Mouse (Mus musculus): ENCODE measurements at regions not wholly inside any gene's neighbourhood (a gene's known extent, or its start where the extent isn't known, plus 50 kb on each side); places are given as distances from the start of the nearest gene placed in this dataset.

DNA sequence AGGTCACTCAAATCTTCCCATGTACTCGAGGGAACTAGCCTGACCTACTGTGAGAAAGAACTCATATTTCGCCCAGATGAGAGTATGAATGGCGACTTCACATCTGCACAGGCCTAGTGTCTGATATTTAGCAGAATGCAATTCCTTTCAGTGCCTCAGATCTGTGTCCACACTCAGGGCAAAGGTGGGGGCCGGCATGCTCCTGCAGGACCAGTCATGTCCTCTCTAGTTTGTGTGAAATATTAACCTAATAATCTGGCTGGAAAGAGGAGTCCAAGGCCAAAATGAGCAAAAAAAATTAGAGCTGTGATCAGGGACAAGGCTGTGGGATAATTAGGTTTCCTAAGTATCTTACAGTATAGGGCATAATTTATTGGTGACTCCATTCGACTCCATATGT, 292.1 kb downstream of the Irs2 start:
- no peak for TF ChIP-seq POLR2A (IDR thresholded peaks at IDR 0.05; ENCODE audit: borderline replicate concordance, low read depth, low read length)
- no peak for TF ChIP-seq CTCF (IDR thresholded peaks at IDR 0.05; ENCODE audit: low read depth, low read length)

Data from bone marrow macrophage, adult 2 months (primary cell).